Mouse (Mus musculus) layer of hippocampus, postnatal 36 days (tissue): Measurements from ENCODE around the gene Fgfr1op. TPM values are rescaled to one million over a fixed set of nuclear protein-coding genes. Genes with fewer than 3 reads are reported as not detected.
"Not testable (repeated sequence)": the region's sequence is repeated elsewhere in the genome, so short reads cannot be mapped to it uniquely, and the experiment has no call there.

Experiments used
- DNase-seq, 2 experiments: peaks; one replicate each; pipeline ENCODE4 v3.0.0; 2022
- total RNA-seq, 2 experiments: library from RNA; stranded (reverse); gene quantifications; 2 replicates each; pipeline ENCODE4 v1.2.3; 2021

The Fgfr1op gene
- total RNA-seq = 10 to 100 TPM; 13.9 to 14.0 TPM

DNA sequence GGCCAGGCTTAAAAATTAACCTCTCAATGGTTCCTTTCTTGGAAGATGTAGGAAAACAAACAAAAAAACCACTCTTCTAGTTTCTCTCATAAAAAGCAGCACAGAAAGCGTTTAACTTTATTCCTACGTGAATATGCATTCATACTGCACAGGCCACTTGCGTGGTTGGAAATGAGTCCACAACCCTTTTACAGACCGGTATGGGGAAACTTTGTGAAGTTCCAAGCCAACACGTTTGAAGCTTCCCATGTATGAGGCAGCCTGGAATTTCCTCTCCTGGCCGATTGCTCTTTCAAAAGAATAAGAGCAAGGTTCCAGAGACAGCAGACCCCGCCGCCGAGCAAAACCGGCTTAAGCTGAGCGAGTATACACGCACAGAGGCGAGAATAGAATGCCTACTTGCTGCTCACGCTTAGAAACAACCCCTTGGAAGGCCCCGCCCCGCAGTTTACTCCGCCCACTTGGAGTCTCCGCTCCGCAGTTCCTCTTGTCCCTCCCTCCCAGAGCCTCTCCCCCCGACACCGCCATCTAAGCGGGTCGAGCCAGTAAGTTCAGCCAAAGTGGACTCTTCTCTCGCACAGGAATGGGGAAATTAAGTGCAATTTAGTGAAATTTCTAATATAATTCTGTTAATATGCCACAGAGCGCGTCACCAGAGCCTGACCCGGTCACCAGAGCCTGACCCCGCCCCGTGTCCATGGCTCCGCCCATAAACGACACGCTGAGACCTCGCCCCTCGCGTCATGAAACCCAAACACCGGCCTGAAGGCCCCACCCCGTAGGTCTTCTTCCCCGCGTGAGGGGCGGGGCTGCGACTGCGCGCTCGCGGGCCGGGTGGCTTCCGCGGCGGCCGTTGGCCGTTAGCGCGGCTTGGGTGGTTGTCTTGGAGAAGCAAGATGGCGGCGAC lies at the start of gene Fgfr1op:
TSS of gene Fgfr1op (plus strand) at position 801 of the 907 bp plus-strand sequence.
- DNase-seq = peak; percentile 86 to 89

DNA sequence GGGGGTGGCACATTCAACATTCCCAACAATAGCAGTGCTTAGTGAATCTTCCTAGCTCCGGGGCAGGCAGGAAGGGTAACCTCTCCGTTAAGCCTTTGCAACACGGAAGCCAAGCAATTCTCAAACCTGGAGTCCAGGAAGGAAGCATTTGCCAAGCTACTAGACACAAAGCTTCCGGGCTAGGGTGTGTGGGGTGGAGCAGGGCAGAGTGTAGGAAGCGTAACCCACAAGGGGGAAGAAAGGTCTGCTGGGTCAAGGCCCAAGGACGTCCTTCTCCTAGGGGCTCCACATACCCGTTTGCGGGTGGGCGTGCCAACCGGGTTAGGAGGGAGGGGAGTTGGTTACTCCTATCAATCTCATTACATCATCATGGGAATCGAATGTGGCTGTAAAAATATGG lies 48.9 kb upstream of the Fgfr1op start:
- DNase-seq = not testable (repeated sequence)

DNA sequence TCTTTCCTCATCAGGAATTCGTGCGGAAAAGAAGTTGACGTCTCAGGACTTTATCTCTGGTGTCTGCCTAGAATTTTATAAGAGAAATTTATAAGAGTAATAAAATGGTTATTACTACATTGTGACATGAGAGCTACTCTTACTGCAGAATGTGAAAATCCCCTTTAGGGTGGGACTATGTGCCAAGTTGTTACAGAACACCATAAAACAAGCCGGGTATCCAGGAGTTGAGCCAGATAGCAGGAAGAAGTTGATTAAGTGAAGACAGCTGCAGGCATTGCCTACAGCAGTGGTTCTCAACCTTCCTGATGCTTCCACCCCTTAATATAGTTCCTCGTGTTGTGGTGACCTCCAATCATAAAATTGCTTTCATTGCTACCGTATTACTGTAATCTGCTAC lies 48.4 kb upstream of the Fgfr1op start:
- not testable (repeated sequence) for DNase-seq

DNA sequence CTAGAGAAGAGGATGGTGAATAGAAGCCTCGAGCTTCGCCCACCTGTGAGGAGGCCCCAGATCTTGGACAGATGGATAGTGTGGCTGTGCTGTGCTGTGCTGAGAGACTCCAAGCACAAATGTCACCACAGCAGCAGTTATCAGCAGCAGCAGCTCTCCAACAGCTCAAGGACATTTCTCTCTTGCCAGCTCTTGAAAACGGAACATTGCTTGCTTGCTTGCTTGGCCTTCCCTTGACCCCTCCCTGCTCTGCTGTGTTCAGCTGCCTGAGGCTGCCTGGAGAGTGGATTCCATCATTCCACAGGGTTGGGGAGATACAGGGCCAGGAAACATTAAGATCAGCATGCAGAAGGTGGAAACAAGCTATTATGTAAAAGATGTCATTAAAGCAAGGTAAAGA lies 42.3 kb upstream of the Fgfr1op start:
- not testable (repeated sequence) for DNase-seq

DNA sequence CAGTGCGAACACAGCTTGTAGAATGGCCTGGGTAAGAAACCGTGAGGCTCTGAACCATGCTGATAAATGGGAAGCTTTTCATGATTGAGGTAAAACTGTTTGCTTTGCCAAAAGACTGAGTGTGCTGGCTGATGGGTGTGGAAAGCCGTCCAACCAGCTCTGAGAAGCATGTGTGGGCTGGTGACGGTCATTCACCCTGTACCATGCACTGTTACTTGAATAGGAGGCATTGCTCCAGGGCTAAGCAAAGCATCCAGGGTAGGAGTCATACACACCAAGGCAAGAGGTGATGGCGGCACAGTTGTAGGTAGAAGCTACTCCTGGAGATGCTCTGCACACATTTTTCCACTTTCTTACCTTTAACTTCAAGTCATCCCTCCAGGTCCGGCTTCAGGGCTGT lies 40.7 kb upstream of the Fgfr1op start:
- DNase-seq = not testable (repeated sequence)

DNA sequence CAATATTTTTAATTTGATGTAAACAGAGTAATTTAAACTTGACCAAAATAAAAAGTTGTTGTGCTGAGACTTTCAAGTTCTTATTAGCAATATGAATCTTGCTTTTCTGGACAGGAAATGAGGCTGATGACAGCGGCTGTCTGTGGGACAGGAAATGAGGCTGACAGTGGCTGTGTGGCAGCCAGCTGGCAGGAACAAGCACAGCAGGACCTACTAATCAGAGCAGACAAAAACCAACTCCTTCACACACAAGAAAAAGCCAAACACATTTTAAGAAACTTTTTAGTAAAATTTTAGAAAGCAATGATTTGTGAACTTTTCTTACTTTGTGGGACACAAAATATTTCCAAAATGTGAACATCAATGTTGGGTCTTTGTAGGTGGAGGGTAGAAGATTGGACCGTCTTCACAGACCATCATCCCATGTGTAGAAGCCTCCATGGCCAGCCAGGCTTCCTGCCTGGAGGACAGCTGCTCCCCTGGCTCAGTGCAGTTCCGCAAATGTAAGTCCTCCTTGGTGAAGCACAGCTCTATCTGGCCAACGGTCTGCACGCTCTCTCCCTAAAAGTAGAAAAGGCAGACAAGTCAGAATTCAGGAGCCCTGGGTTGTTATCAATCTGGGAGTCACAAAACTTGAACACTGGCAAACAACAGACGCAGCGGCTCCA lies 36.8 kb upstream of the Fgfr1op start:
- DNase-seq = not testable (repeated sequence)

DNA sequence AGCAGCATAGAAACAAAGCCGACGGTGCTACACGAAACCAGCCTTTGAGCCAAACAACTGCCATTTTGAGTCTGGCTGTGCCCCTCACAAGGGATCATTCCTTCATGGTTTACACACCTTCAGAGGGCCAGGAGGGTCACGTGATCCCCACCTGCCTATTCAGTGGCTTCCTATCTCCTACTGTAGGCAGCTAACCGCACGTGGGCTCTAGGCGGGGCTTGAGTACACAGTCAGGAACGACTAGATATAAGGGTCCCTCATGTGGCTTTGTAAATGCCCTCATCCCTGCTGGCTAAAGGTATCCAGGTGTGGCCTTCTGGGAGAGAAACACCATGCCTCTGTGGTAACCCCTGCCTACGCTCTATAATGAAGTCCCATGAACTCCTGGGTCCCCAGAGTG lies 35.7 kb upstream of the Fgfr1op start:
- DNase-seq = not testable (repeated sequence)

DNA sequence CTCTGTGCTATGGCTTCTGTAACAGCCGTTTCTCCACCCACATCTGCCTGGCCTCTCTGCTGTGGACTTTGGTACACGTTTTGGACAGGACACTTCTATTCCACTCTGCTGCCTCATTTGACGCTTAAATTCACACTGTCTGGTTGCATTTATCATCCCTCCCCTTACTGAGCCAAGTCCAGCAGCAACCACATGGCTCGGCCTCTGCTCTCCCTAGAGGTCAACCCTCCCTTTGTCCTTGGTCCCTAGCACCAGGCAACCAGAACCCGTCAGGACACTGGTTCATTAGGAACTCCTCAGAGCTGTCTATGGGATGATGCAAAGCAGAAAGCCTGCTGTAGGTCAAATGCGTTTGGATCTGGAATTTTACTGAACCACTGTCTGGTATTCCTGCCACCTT lies 34.5 kb upstream of the Fgfr1op start:
- DNase-seq = not testable (repeated sequence)

DNA sequence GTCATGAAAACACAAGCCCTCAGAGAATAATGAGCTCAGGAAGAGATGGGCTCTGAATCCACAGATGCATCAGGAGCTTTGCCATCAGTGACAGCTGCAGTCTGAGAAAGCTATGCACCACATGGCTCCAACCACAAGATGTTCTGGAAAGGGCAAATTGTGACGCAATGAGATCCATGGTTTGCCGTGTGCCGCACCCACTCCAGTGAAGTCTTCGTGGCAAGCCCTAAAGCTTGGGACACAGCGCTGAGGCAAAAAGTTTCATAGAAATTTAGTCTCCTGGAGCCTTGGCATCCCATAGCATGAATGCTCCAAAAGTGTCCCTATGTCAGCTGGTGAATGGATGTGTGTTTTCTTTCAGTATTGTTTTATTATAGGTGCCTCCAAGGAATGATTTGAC lies 27.2 kb upstream of the Fgfr1op start:
- DNase-seq = peak in 1 of 2 experiments; percentile 18

DNA sequence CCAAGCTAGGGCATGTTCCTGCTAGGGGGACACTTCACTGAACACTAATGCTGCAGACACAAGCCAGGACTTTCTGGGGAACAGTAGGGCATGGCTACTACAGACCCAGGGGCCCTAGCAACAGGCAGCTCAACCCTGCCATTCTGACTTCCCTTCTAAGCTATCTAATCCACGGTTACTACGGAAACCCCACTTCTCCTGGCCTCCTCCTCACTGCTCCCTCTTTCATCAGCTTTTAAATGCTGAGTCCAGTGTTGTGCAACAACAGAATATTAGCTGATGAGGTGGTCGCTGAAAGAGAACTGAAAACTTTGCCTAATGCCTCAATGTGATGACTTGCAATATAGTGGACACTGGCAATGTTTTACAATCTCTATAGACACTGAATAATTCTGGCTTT lies 25.1 kb upstream of the Fgfr1op start:
- DNase-seq = not testable (repeated sequence)

DNA sequence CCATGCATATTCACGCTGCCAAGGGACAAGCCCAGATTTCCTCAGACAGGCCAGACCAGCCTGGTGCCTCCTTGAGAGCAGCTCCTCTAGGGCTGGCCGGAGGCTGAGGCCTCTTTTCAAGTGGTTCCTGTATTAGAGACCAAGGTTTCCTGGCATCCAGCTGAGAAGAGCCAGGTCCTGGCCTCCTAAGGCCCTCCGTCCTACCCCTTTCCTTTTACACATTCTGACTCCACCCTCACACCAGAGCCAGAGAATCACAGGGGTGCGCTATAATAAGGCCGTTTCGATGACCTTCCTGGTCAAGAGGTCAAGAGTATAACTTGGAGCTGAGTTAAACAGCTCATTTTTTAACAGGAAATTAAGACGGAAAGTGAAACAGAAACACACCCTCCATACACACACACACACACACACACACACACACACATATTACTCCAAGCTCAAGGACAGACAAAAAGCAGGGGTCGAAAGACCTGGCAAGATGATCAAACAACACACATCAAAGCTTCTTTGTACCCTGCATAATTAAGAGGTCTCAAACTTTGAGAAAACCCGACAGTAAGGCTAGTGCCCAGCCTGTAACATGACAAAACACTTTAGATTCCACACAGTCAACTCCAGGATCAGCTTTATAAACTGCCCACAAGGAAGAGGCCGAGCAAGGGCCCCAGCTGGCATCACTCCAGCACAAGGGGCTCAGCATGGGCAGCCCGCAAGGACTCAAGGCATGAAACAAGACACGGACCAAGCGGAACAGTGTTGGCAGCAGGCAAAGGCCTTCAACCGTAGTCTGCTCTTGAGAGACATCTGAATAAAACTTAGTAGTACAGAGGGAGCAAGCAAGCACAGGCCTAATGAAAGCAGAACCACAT lies 21.3 kb upstream of the Fgfr1op start:
- DNase-seq = not testable (repeated sequence)

DNA sequence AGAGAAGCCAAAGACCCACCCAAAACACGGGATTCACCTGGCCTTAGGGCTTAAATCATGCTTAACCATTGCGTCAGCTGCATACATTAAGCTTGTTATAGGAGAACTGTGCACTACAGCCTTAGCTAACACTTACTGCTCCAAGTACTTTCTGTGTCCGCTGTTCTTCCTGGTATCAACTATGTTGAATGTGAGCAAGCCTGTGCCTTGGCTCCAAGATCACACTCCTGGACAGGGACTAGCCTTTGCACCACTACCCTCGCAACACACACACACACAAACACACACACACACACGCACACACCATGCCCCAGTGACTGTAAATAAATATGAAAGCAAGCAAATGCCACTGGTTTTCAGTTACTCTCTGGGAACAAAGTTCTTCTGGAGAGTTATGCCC lies 18.4 kb upstream of the Fgfr1op start:
- not testable (repeated sequence) for DNase-seq

DNA sequence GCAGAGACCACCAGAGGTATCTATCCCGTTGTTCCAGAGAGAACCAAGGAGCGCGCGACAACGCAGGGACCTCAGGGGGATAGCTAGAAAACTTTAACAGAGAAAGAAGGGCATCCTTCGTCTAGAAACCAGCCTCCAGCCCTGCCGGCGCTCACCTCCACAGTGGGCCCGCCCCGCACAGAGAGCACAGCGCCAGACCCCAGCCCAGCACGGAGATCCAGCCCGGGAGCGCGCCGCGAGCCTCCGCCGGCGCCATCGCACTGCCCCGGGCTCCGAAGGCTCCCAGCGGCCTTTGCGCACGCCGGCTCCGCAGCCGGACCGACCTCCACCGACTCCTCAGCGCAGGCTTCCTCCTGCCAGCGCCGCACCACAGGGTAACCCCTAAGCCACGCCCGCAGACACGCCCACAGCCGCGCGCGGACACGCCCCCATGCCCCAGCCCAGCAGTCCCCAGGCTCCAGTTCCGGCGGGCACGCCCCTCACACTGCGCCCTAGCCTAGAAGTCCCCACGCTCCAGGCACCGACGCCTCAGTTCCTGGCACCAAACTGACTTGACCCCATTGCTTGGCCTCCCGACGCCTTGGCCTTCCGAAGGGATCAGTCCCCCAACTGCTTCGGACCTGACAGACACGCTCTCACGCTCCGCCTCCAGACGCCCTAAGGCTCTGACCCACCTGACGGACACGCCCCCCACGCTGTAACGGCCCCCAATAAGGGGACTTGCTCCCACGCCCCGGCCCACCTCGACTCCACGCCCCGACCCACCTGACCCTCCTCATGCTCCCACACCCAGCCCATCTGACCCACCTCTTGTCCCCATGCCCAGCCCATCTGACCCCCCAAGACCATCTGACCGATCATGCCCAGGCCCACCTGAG lies 17.6 kb upstream of the Fgfr1op start, which contains the start of the genes Gm49673 and Rnaset2a:
TSS of gene Gm49673 (minus strand) at position 350 of the 878 bp plus-strand sequence.
TSS of gene Rnaset2a (minus strand) at position 659 of the 878 bp plus-strand sequence.
- DNase-seq = peak in 1 of 2 experiments; percentile 20

DNA sequence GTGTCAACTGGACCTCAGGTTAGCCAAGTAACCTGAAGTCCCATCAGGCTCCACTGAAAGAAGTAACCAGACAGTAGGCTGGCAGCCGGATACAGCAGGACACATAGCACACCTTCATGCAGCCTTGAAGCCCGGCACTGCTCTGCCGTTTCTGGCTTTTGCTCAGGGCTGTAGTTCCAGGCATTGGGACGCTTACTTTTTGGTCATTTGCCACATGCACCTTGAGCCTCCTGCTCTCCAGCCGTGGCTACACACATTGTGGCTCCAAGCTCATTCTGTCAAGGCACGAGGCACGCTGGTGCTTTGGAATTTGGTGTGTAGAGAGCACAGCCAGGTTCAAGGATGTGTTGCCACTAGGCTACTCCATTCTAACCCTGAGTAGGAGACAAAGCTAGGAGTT lies 10.3 kb upstream of the Fgfr1op start:
- DNase-seq = not testable (repeated sequence)

DNA sequence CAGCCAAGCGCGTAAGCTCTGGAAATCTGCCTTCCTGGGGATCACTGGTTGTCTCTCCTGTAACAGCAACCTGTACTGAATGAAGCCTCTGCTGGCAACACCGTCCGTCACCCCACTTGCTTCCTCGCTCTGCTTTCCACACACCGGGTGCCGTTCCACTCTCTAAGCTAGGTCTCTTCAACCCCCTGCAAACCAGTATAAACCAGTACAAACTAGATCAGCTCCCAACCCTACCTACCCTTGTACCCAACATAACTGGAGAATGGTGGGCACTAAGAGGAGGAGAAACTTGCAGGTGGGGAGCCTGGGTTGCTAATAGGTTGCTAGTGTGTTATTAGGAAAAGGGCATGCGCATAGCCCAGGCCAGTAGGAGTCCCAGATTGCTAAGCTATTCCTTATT lies 9.3 kb upstream of the Fgfr1op start:
- DNase-seq = not testable (repeated sequence)

DNA sequence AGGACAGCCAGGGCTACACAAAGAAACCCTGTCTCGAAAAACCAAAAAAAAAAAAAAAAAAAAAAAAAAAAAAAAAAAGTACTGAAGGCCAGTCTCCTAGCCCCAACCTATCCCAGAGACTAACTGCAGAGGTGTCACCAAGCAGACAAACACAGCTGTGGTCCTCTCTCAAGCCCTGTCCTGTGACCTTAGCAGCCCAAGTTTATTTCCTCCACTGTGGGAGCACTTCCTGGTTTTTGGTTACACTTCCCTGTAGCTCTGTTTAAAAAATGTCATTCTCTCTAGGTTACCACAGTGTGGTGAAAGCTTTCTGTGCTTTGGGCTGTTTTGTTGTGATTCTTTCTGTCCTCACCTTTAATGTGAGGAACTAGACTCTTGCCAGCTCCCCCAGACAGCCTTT lies 6.7 kb upstream of the Fgfr1op start:
- DNase-seq = not testable (repeated sequence)

DNA sequence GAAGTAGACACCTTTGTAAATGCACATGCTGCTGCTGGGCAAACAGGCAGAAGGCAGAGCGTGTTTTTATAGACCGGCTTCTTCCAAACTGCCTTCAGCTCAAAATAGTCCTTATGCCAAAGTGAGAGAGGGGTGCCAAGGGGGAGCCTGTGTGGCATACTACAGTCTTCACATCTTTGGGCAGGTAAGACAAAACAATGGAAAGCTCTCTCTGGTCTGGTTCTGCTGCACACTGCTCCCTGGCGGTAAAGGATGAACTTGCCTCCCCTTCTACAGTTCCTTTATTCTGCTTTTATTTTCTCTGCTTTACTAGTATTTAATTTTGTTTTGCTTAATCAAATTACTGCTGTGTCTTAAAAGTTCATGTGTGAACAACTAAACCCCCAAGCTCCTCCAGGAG lies 4.3 kb upstream of the Fgfr1op start:
- DNase-seq = peak; percentile 28 to 30

DNA sequence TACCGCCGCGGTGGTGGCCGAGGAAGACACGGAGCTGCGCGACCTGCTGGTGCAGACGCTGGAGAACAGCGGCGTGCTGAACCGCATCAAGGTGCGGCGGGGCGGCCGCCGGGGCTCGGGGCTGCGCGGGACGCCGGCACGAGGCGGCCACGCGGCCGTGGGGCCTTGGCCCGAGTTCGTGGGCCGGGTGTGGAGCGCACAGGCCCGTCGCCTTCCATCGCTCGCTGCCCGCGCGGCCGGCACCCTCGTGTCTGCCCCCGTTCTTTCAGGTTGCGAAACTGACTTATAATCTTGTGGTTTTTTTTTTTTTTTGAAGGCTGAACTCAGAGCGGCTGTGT lies 276 bp downstream of the Fgfr1op start:
- DNase-seq = peak; percentile 51 to 52

DNA sequence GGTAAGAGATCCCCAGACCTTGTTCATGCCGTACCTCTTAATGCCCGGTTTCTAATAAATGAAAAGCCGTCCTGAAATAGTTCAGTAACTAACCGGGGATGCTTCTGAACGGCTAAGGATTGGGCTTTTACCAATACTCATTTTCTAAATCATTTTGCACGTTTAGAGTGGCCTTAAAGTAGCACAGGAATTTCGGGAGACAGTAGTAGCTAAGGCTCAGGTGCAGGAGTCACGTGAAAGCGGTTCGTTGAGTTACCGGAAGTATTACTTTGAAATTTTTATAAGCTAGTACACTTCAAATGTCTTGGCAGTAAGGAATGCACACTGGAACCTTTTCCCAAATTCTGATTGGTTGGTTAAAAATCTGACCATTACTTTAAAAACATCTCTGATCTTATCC lies 676 bp downstream of the Fgfr1op start:
- not testable (repeated sequence) for DNase-seq

DNA sequence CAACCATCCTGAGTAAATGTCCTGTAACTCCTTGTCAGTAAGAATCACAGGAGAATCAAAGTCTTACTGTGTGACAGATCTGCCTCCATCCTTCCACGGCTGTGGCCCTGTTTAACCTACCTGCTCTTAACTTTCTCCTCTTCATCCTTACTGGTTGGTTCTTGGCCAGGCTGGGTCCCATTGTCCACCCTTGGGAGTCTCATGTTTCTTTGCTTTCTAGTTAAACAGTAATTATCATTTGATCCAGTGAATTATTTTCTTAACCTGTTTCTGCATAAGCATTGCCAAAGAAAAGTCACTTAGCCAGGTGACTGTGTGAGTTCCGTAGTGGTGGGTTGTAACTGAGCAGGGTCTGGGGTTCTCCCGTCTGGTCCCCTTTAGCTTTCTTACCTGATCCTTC lies 1.2 kb downstream of the Fgfr1op start:
- not testable (repeated sequence) for DNase-seq

DNA sequence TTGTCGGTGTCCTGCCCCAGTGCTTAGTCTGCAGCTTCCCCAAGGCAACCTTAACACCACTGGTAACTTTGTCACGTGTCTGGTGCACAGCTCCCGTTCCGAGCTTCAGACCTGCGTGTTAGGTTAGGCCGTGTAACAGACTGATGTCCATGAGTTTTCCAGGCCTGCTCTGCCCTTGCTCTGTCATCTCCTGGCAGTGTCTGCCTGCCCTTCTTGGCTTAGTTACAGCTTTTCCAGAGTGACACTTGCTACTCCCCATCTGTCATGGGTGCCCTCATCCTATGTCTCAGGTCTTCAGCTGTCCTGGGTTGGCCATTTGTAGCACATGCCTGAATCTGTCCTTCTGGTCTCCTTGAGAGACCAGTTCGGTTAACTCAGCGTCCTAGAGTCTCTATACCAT lies 2.1 kb downstream of the Fgfr1op start:
- DNase-seq = not testable (repeated sequence)
